Mouse (Mus musculus) heart, adult 2 months (tissue): ENCODE data around the gene Dip2c. TPM values are rescaled to one million over a fixed set of nuclear protein-coding genes. Genes with fewer than 3 reads are reported as not detected.
A peak's percentile ranks its signal among the peaks of the same experiment; 100 is the strongest.

Source experiments
- DNase-seq, 2 experiments: peaks; one replicate each; pipeline ENCODE4 v3.0.0; 2021
- H3K27ac ChIP-seq: fragments of 200-600 bp; 2 replicates; pipeline ENCODE4 v1.8.1; 2022
- H3K27me3 ChIP-seq: fragments of 200-500 bp; 2 replicates; pipeline ENCODE4 v1.6.1; 2012; ENCODE audit warnings: mild to moderate bottlenecking, low read length, inconsistent platforms, mixed read lengths; ENCODE audit not compliant: control insufficient read depth, insufficient read depth
- H3K36me3 ChIP-seq: fragments of 200-500 bp; 2 replicates; pipeline ENCODE4 v1.6.1; 2012; ENCODE audit warnings: low read length, inconsistent platforms; ENCODE audit not compliant: control insufficient read depth, insufficient read depth
- H3K4me1 ChIP-seq: fragments of 200-500 bp; 2 replicates; pipeline ENCODE4 v1.6.1; 2011; ENCODE audit warnings: low read length; ENCODE audit not compliant: control insufficient read depth, insufficient read depth
- H3K4me3 ChIP-seq: fragments of 200-600 bp; 2 replicates; pipeline ENCODE4 v1.8.1; 2022
- H3K79me2 ChIP-seq: fragments of 200-500 bp; replicated peaks from 2 replicates; pipeline ENCODE4 v1.6.1; 2012; ENCODE audit warnings: mild to moderate bottlenecking, inconsistent platforms, low read length, moderate library complexity, mixed read lengths; ENCODE audit not compliant: control insufficient read depth, insufficient read depth
- H3K9ac ChIP-seq: fragments of 200-500 bp; 2 replicates; pipeline ENCODE4 v1.6.1; 2012; ENCODE audit warnings: low read depth, mild to moderate bottlenecking, control low read depth, inconsistent platforms, low read length, mixed read lengths
- CTCF ChIP-seq: fragments of 200-600 bp; IDR thresholded peaks from 2 replicates; pipeline ENCODE4 v1.8.1; 2022; ENCODE audit warnings: antibody characterized with exemption, mild to moderate bottlenecking, moderate library complexity
- EP300 ChIP-seq: fragments of 200-500 bp; IDR thresholded peaks from 2 replicates; pipeline ENCODE4 v1.6.1; 2011; ENCODE audit warnings: low read depth, low read length, control low read depth; ENCODE audit not compliant: insufficient read depth
- POLR2A ChIP-seq: fragments of 200-500 bp; IDR thresholded peaks from 2 replicates; pipeline ENCODE4 v1.6.1; 2011; ENCODE audit warnings: mild to moderate bottlenecking, low read depth, low read length, control low read depth; ENCODE audit not compliant: insufficient read depth
- WGBS: fragments of 180-500 bp; shearing (Covaris S2); methylation state at CpG from one replicate; pipeline ENCODE4 v1.1.7; 2018; 5-methylcytosine and 5-hydroxymethylcytosine counted together
- intact Hi-C: fragments of 180-260 bp; cut with DNase I; formaldehyde crosslinking; loops from one replicate; pipeline ENCODE4 v1.15.1; 2025
- polyA plus RNA-seq: library from polyadenylated mRNA; depleted of rRNA; stranded (reverse); fragments of >200 nt; gene quantifications from 2 replicates; pipeline ENCODE4 v1.2.3, GENCODE M21; 2012
- total RNA-seq, 2 experiments: library from RNA; stranded (reverse); gene quantifications; 2 replicates each; pipeline ENCODE4 v1.2.3; 2021

The Dip2c gene
- total and polyA plus RNA-seq, 3 experiments = 19.1 to 43.7 (median 36.3) TPM

GRCm38 (mm10) chr13:9568852-9569251, 292.5 kb downstream of the Dip2c start:
- intact Hi-C loops = no loop called here
- H3K4me1 ChIP-seq = peaks cover 2% of the 10 kb centered on the region; the same call in 1 of the 2 replicates

GRCm38 (mm10) chr13:9576686-9577085, 300.4 kb downstream of the Dip2c start:
- Histone ChIP-seq H3K27ac (no peak overlapping the region), H3K79me2 (no peaks in the 10 kb centered on the region; the same call in 1 of the 2 replicates), H3K27me3 (no peaks in the 10 kb centered on the region), H3K9ac (no peak overlapping the region), H3K36me3 (peaks cover 5% of the 10 kb centered on the region), H3K4me1 (no peaks in the 10 kb centered on the region; the same call in 1 of the 2 replicates), H3K4me3 (no peak overlapping the region)
- DNase-seq = no peak
- WGBS = 78% methylated on average over 4 of the region's 4 CpGs
- intact Hi-C loops = no loop called here
- no peak for TF ChIP-seq CTCF
- TF ChIP-seq POLR2A = no peak
- no peak for TF ChIP-seq EP300

More at GRCm38 (mm10) chr13:9568852-9569251, 292.5 kb downstream of the Dip2c start:
- Histone ChIP-seq H3K79me2 (no peaks in the 10 kb centered on the region), H3K36me3 (peaks cover 13% of the 10 kb centered on the region), H3K9ac (no peak overlapping the region), H3K27ac (peak overlapping the region; percentile 9; the same call in 1 of the 2 replicates), H3K27me3 (no peaks in the 10 kb centered on the region), H3K4me3 (no peak overlapping the region)
- 57% methylated on average over 5 of the region's 5 CpGs for WGBS
- DNase-seq = peak; percentile 29 to 64
- peak; percentile 54; the same call in 1 of the 2 replicates for TF ChIP-seq EP300
- no peak for TF ChIP-seq POLR2A
- no peak for TF ChIP-seq CTCF

- 52% methylated on average over 4 of the region's 4 CpGs for WGBS
- no peak overlapping the region for H3K27ac ChIP-seq
- TF ChIP-seq POLR2A (no peak), EP300 (0 out of 2 replicates have a peak, but pooled peaks have one; percentile 16)
- no peak overlapping the region for H3K9ac ChIP-seq
- no peaks in the 10 kb centered on the region; the same call in none of the 2 replicates for H3K4me1 ChIP-seq
- H3K79me2 ChIP-seq = no peaks in the 10 kb centered on the region; the same call in 1 of the 2 replicates
- H3K36me3 ChIP-seq = peaks cover 2% of the 10 kb centered on the region
- DNase-seq = peak in 1 of 2 experiments; percentile 66
- no peak overlapping the region for H3K4me3 ChIP-seq
- H3K27me3 ChIP-seq = no peaks in the 10 kb centered on the region
- intact Hi-C loops = no loop called here
Observed at GRCm38 (mm10) chr13:9578456-9578855, 302.1 kb downstream of the Dip2c start.

- Histone ChIP-seq H3K27me3 (no peaks in the 10 kb centered on the region), H3K79me2 (no peaks in the 10 kb centered on the region), H3K4me3 (no peak overlapping the region), H3K9ac (no peak overlapping the region), H3K27ac (no peak overlapping the region), H3K36me3 (peaks cover 2% of the 10 kb centered on the region), H3K4me1 (peaks cover 1% of the 10 kb centered on the region)
- DNase-seq = no peak
- intact Hi-C loops = no loop called here
- no peak for TF ChIP-seq CTCF
Observed at GRCm38 (mm10) chr13:9581821-9582220, 305.5 kb downstream of the Dip2c start.

GRCm38 (mm10) chr13:9583579-9583978, 307.3 kb downstream of the Dip2c start:
- no peak for DNase-seq
- intact Hi-C loops = no loop called here

GRCm38 (mm10) chr13:9599334-9600096, 323.2 kb downstream of the Dip2c start:
- no peaks in the 10 kb centered on the region for H3K27me3 ChIP-seq
- 78% methylated on average over 6 of the region's 6 CpGs for WGBS
- intact Hi-C loops = no loop called here

More at GRCm38 (mm10) chr13:9583579-9583978, 307.3 kb downstream of the Dip2c start:
- H3K4me1 ChIP-seq = peaks cover 1% of the 10 kb centered on the region
- no peaks in the 10 kb centered on the region for H3K79me2 ChIP-seq
- H3K27ac ChIP-seq = no peak overlapping the region
- TF ChIP-seq CTCF = no peak
- no peak for TF ChIP-seq EP300
- TF ChIP-seq POLR2A = no peak
- H3K36me3 ChIP-seq = peaks cover 2% of the 10 kb centered on the region; the same call in 1 of the 2 replicates
- no peaks in the 10 kb centered on the region for H3K27me3 ChIP-seq
- no peak overlapping the region for H3K9ac ChIP-seq
- no peak overlapping the region for H3K4me3 ChIP-seq

More at GRCm38 (mm10) chr13:9599334-9600096, 323.2 kb downstream of the Dip2c start:
- no peaks in the 10 kb centered on the region for H3K79me2 ChIP-seq
- no peak overlapping the region for H3K27ac ChIP-seq
- no peak overlapping the region for H3K4me3 ChIP-seq
- H3K4me1 ChIP-seq = no peaks in the 10 kb centered on the region
- H3K36me3 ChIP-seq = no peaks in the 10 kb centered on the region
- no peak for DNase-seq
- H3K9ac ChIP-seq = no peak overlapping the region
- TF ChIP-seq EP300 = no peak
- no peak for TF ChIP-seq POLR2A
- TF ChIP-seq CTCF = no peak
